Mouse (Mus musculus) brain, adult 2 months (tissue): ENCODE data around the gene Med9.
A peak's percentile ranks its signal among the peaks of the same experiment; 100 is the strongest.

ENCODE experiments used
- DNase-seq: peaks from one replicate; pipeline ENCODE4 v3.0.0; 2011; ENCODE audit warnings: low read depth, low spot score

Med9 gene

DNA sequence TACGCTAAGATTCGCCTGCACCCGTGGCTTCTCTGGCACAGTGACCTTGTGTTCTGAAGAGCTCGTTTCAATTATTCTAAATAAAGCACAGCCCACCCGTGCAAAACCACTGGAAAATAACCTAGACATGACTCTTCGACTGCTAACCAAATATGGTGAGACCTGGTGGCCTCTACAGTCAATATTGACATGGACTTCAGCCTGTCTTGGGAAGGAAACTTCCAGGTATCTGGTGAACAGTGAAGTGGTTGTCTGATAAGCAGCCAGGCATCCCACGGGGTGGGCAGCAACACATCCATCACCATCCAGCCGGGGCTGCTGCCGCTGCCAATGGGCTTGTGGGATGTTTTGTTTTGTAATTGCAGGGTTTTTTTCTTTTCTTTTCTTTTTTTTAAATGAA lies 46.3 kb downstream of the Med9 start:
- DNase-seq: no peak

DNA sequence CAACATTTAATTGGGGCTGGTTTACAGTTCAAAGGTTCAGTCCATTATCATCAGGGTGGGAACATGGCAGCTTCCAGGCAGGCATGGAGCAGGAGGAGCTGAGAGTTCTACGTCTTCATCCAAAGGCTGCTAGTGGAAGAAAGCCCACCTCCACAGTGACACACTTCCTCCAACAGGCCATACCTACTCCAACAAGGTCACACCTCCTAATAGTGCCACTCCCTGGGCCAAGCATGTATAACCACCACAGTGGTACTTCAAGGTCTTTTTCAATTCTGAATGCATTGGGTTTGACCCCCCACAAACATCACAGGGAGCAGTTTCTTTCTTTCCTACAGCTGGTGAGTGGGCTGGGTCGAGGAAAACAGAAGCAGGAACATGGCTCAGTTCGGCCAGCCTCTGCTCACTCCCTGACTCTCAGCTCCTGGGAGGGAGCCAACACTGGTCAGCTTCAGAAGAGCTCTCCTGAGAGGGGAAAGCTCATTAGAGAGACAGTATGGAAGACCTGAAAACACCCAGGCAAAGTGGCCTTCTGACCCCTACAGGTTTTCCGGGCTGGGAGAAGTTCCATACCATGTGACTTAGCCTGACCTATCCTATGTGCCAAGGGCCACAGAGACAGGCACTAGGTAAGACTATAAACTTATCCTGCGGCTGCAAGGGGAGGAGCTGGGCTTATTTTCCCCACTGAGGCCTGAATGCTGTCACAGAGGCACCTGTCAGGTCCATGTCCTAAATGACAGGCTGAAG lies 53.4 kb downstream of the Med9 start:
- DNase-seq: peak; percentile 30

DNA sequence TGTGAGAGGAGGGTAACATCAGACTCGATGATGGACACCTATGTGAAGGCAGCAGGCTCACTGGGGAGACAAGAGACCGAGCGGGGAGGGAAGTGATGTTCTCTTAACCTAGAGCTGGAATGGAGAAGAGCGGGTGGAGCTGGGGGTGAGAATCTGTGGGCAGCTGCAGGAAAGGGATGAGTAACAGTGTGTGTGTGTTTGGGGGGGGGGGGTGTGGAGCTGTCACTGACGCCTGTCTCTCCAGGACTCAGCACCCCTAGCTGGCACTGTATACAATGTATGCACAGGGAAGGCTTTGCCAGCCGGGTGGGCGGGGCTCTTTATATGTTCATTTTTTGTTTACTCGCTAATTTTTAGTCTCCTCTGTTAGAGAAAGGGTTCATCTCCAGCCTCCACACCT lies 55.8 kb downstream of the Med9 start:
- DNase-seq: peak; percentile 74

DNA sequence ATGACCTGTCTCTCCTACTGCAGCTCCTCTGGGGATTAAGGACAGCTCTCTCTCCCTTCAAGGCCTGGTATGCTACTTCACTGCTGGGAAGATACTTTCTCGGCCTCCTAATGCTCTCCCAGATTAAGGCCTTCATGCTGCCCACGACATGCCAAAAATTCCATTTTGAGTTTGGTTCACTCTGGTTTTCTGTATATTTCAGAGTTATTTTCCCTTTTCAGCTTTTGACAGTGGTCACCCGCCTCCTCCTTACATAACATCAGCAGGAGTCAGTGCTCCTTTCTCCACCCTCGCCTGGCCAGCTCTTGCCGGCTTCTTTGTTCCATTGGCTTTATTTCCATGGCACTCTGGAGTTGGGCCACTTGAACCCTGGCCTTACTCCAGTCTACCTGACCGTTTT lies 56.7 kb downstream of the Med9 start:
- DNase-seq: peak; percentile 63

DNA sequence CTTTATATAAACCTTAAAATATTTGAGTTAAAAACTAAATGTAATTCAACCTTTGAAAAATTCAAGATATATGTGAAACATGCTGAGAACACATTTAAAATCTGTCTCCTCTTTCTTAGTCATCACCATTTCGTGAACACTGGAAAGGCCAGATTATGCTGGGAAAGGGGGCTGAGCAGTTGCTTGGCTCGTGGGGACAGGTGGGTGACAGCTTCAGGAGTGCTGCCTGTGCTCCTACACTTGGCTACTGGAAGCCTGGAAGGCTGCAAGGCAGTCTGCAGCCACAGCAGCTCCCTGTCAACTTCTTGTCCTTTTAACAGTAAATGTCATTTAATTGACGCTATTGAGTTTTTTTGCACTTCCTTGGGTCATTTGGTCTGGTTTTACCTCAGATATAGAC lies 57.9 kb downstream of the Med9 start:
- DNase-seq: peak; percentile 66

DNA sequence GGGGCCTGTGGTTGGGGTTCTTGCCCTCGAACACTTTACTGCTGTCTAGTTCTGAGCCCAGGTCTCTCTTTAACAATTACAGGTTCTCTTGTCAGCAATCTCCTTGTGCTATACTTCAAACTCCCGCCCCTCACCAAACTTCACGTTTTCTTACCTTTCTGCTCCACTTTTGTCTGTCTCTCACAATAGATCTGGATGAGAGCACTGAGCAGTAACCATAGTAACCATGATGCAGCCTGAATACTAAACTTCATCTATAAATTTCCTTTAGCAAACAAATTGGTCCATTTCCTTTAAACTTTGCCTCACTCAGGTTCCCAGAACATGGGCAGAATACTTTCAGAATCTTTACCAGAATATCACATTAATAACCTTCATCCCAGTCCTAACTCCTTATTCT lies 61.4 kb downstream of the Med9 start:
- peak; percentile 42 for DNase-seq

DNA sequence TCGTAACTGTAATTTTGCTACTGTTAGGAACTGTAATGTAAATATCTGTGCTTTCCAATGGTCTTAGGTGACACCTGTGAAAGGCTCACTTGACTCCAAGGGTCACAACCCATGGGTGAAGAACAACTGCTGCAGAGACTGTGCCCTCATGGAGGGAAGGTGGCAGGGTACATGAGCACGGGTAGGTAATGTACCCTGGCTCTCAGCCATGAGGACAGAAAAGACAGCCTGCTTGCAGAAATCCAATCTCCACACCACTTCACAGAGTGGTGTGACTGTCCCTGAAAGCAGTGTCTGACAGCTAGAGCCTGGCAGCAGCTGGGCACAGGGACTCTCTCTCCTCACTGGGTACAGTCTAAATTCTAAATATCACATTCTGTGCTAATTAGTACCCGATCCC lies 63.5 kb downstream of the Med9 start:
- DNase-seq: peak; percentile 21
